Mouse (Mus musculus) liver (tissue): ENCODE data around the gene Gm28035.

Source experiments
- DNase-seq: peaks from one replicate; pipeline ENCODE4 v3.0.0-alpha.2; 2020; ENCODE audit warnings: mixed read lengths

Gene Gm28035

DNA sequence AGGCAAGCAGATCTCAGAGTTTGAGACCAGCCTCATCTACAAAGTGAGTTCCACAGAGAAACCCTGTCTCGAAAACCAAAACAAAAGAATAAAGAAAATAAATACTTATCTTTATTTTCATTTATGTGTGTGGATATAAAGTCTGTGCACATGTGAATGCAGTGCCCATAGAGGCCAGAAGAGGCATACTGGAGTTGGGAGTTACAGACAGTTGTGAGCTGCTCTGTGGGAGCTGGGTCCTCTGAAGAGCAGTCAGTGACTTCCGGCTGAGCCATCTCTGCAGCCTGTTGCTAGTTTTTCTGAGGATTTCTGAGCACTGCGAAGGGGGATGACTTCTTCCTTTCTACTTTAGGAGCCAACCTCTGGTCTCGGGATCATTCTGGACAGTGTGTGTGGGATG is 75.8 kb downstream of the Gm28035 start:
- DNase-seq, result no peak

DNA sequence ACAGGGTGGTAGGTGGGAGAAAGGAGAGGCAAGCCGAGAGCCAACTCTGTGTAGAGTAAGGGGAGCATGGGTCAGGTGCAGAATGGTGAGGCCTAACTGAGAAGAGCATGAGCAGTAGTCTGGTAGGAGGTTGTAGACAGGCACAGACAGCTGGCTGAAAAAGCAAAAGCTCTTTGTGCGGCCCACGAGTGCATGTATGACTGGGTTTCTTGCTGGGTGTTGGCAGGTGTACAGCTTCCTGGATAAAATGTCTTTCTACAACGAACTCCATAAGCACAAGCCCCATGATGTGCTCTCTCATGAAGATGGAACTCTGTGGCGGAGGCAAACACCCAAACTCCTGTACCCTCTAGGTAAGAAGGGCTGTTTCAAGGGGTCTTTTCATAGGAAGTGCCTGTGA is 76.6 kb downstream of the Gm28035 start:
- no peak for DNase-seq

DNA sequence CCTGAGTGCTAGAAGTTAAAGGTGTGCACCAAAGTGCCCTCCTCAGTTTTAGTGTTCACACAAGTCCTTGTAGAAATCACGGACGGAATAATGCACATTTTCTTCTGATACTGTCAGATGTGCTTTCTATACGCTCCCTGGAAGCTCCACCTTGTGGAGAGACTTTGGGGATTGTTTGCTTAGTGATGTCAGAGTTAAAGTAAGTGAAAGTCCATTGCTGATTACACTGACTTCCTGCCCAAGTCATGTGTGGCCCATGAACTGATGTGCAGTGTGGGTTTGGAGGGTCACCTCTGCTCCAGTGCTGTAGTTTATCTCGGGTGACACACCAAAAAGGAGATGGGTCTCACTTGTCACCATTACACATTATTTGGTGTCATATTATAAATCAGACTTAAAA is 78.9 kb downstream of the Gm28035 start:
- DNase-seq, result no peak

DNA sequence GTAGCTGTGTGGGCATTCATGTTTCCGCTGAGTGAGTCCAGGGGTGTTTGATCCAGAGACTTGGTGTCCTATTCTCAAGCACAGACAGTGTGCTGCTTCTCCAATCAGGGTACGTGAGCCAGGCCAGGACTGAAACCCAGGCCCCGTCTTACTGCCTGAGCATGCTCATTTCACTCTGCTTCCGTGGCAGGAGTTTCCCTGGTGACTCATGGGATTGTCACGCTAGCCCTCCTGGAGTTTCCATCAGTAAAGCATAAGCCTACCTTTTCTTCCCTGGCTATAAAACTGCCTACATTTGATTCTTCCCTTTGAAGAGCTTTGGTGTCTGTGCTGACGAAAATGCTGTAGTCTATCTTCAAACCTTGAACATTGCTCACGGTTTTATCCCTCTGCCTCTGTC is 82.7 kb downstream of the Gm28035 start:
- DNase-seq, result no peak

DNA sequence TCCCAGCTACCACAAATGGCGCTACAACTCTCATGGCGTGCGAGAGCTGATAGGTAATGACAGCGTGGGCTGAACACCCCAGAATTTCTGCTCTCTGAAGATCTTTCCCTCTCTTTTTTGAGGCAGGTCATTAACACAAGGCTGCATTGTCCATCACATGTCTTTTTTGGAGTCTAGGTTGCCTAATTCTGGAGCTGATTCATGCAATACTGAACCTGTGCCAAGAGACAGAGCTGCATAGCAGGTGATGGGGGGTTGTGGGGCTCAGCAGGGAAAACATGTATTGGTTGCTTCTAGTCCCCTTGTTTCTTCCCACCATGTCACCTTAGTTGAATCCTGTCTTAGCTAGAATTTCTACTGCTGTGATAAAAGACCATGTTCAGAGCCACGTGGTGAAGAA is 84.9 kb downstream of the Gm28035 start:
- DNase-seq, result no peak

DNA sequence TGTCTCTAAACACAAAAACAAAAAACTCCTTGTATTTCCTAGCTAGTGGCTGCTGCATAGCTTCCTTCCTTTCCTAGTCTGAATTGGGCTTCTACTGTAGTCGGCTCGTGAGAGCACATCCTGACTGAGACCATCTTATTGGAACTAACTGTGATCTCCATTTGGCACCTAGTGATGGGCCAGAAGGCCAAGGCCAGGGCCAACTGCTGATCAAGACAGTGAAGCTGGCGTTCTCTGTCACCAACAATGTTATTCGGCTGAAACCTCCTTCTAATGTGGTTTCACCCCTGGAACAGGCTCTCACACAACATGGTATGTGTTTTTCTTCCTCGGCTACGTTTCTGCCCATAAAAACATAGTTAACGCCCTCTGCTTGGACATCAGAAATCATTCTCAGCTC is 86.9 kb downstream of the Gm28035 start:
- DNase-seq, result no peak

DNA sequence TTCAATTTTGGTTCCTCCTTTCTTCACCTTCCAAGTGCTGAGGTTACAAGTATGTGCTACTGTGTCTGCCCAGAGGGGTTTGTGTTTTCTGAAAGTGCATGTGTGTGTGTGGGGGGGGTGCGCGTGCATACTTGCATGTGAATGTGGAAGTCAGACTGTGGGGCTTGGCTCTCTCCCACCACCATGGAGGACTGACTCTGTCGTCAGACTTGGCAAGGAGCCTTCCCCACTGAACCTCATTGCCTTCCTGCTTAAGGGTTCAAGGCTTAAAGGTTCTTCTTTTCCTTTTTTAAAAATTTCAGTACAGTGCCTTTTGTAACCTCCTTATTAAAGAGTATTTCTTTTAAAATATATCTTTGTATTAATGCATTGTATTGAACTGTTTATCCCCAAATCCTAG is 88.4 kb downstream of the Gm28035 start:
- no peak for DNase-seq
